Mouse (Mus musculus) spleen, adult 18-20 months (tissue): ENCODE measurements around the gene Fam214a.

Experiments
- DNase-seq, 2 experiments: peaks; one replicate each; pipeline ENCODE4 v3.0.0; 2022; ENCODE audit warnings: mixed read lengths in 2 of 2

Fam214a gene

DNA sequence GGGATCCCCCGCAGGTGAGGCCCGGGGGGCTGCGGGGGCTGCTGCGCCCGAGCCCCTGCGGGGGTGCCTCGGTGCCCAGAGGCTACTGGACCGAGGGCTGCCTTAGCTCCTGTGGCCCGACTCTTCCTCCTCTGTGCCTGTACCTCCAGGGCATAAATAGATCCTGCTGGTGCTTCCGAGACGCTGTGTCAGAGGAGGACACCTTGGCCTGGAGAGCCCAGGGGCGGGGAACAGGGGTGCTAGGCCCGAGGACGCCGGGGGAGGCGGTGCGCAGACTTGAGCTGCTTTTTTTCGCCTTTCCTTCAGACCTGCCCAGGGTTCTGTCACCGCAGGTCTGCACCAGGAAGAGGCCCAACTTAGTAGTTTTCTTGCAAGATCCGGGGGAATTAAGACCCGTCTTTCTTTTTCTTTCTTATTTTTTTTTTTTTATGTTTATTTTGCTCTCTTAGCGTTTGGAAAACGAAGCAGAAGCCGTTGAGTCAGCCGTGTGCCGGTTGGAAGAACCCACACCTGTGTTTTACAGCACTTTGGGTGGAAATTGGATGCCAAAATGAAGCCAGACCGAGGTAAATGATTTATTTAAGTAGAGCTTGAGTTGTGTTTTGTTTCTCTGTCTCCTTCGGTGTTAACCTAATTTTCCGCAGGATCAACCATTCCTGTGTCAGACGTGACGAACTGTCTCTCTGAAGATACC lies 728 bp downstream of the Fam214a start:
- peak; percentile 67 to 71 for DNase-seq

GRCm38 (mm10) chr9:74953959-74954279 lies 1.2 kb downstream of the Fam214a start:
- no peak for DNase-seq

DNA sequence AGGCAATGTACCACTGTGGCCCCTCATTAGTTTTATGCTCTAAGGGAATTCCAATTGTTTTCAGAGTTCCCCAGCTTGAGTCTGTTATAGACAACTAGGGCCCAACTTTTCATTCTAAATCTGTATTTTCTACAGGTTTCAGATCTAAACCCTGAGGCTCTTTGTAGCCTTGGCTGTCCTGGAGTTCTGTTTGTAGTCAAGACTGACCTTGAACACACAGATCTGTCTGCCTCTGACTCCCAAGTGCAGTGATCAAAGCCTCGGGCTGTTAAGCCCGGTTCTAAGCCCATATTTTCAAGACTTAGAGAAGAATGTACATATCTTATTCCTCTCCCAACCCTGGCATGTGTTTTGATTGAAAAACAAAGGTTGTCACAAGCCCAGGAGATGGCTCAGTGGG lies 1.7 kb downstream of the Fam214a start:
- DNase-seq: no peak

GRCm38 (mm10) chr9:74960630-74961029 lies 7.9 kb downstream of the Fam214a start:
- no peak for DNase-seq

GRCm38 (mm10) chr9:74961073-74961575 lies 8.4 kb downstream of the Fam214a start:
- DNase-seq: no peak

GRCm38 (mm10) chr9:74963953-74964352 lies 11.3 kb downstream of the Fam214a start:
- no peak for DNase-seq

GRCm38 (mm10) chr9:74964866-74965384 lies 12.2 kb downstream of the Fam214a start:
- peak; percentile 46 to 47 for DNase-seq

- no peak for DNase-seq
These were observed 13.5 kb downstream of the Fam214a start for GRCm38 (mm10) chr9:74966200-74966599.

- DNase-seq: no peak
These were observed 16.2 kb downstream of the Fam214a start for GRCm38 (mm10) chr9:74968647-74969428.

DNA sequence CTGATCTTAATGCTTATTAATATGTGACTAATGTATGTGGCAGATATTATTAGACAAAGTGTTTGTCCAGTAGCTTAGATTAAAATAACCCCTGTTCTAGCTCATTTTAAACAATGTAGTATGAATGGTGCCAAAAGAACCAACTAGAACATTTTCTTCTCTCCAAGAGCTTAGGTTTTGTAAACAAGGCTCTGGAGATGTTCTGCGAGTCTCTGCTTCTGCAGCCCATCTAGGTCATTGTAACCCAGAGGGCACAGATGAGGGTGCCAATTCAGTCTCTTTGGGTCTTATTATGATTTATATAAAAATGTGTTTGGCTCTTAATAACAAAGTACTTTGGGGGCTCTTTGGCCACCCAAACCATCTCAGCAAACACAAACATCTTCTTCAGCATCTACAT lies 17.9 kb downstream of the Fam214a start:
- DNase-seq: no peak

GRCm38 (mm10) chr9:74971191-74971976 lies 18.7 kb downstream of the Fam214a start:
- no peak for DNase-seq

DNA sequence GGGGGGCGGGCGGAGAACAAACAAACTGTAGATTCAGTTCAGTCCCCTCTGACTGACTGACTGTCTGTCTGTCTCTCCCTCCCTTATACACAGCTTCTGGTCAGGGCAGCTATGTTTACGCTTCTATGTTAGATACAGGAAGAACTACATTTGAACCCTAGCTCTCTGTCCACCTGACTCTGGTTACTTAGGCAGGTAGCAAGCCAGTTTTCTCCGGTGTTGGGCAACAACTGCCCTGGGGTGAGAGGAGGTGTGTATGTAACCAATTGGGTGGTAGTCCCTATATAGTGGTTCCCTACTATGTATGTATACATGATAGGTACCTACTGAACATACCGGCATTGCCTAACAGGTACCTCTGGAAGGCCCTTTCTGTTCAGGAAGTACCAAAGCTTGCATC lies 20.1 kb downstream of the Fam214a start:
- no peak for DNase-seq

DNA sequence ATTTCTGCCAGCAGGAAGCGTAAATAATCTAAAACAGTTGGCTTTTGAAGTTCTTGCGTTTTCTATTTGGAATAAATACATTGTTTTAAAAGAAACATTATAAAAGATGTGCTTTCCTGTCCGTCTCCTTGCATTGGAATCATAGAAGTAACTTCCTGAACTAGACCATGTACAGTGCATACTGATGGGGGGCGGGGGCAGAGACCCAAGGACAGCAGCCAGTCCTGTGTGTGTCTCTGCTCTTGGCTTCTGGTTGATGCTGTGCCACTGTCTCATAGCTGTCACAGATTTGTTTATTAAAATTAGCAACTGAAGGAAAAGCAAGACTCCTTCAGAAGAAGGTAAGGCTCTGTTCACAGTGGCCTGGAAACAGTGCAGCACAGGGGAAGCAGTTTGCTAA lies 20.5 kb downstream of the Fam214a start:
- DNase-seq: no peak

DNA sequence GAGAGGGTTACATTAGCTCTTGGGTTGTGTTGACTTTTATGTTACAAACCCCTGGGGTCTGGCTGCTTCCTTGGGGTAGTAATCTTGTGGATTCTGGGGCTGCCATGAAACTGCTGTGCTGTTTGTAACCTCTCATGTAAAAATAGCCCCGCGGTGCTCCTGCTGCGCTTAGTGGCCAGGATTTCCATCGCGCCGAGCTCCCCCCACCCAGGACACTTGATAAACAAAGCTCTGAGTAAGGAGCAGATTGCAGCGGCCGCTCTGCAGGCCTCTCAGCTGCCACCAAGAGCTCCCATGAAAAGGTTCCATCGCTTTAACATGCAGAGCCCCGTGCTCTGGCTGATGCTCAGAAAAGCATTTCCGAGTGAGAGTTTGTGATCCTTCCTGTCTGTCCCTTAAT lies 22.1 kb downstream of the Fam214a start:
- no peak for DNase-seq

GRCm38 (mm10) chr9:74975416-74975815 lies 22.7 kb downstream of the Fam214a start:
- DNase-seq: no peak

GRCm38 (mm10) chr9:74975911-74976563 lies 23.4 kb downstream of the Fam214a start:
- DNase-seq: peak; percentile 73 to 75

DNA sequence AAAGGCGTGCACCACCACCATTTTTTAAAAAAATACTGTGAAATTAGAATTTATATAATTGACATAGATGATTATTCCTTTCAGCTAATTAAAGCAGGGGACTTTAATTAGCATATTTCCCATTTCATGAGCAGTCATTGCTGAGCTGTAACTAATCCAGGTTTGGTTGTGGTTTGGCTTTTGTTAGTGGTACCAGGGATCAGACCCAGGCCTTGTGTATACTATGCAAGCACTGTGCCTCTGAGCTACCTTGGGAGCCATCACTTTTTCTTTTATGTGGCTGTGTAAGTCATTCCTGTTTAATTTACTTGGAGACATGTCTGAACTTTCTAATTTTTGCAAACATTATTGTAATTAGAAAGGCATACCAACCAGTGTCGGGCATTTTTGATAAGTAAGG lies 24.6 kb downstream of the Fam214a start:
- no peak for DNase-seq

- DNase-seq: no peak
These were observed 25.3 kb downstream of the Fam214a start for GRCm38 (mm10) chr9:74977962-74978361.

DNA sequence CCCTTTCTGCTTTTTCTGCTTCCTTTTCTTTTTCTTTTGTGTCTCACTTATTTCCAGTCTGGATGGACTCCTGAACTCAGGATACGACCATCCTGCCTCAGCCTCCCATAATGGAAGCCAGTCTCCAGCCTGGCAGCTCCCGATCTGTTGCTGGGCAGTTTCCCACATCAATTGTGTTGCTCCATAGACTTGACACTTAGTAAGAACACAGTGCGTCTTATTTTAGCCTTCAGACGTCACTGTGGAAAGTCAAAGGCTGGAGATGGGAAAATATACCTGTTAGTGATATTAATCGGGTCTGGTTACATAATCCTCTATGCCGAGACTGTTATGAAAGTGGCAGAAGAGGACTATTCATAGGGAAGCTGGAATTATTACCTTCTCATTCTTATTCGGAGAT lies 26.2 kb downstream of the Fam214a start:
- no peak for DNase-seq

DNA sequence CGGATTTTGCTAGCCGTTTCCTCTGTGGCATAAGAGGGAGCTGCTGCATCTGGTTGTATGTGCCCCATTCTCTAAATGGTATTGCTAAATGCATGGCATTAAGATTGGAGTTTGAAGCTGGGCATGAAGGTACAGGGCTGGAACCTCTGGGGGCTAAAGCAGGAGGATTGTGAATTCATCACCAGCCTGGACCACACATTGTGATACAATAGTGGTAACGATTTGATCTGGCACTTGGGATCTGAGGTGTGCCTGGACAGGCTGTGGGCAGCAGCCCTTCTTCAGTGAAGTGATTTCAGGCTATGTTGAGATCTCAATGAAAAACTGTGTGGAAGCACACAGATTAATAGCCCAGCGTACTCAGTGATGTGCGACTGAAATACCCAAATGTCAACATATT lies 26.7 kb downstream of the Fam214a start:
- no peak for DNase-seq

- DNase-seq: no peak
These were observed 27.2 kb downstream of the Fam214a start for GRCm38 (mm10) chr9:74979866-74980265.

- no peak for DNase-seq
These were observed 29.0 kb downstream of the Fam214a start for GRCm38 (mm10) chr9:74981663-74982111.

DNA sequence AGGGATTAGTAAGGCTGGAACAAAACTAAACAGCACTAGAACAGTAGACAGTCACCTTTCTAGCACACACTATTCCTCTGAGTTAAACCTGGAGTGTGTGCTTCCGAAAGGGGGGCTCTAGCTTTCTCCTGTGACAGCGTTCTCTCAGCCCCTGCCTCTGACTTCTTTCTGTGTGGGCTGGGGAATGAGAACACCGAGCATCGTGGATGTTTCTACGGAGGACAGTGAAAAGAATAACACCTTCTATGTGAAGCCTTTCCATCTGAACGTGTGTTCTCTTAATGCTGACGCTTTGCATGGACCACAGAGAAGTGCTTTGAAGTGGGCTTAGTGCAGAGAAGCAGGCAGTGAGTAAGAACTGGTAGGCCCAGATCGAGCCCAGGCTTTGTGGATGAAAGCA lies 29.5 kb downstream of the Fam214a start:
- no peak for DNase-seq
